Mouse (Mus musculus): Measurements from ENCODE around the gene Sbf2.

GRCm38 (mm10) chr7:110525090-110525775 is 89.5 kb downstream of the Sbf2 start:
- TF ChIP-seq CTCF (IDR thresholded peaks at IDR 0.05; ENCODE audit: extremely low read depth, insufficient read depth, insufficient read length, insufficient replicate concordance) (no peak), POLR2A (IDR thresholded peaks at IDR 0.05; ENCODE audit: low read depth, low read length) (no peak)

Data from spleen, adult 2 months (tissue).